In genomic region chr8:70539077-70539813, GRCm38 (mm10) we compare ENCODE assay signal across 8 mouse cellular contexts. TPM values are rescaled to one million over a fixed set of nuclear protein-coding genes. Genes with fewer than 3 reads are reported as not detected.
DNase-seq lines count a peak whose midpoint lies in the region; ATAC-seq lines count a peak whose summit lies in the region.

Gene Ell, plus strand, starts transcription at chr8:70539457.

- H3K9ac ChIP-seq in hindbrain, embryonic 11.5 days (ENCODE audit: low read depth, low read length) = peak within 1 kb of the TSS; percentile 85

- 1% methylated on average over 51 of the region's 58 CpGs for WGBS in hindbrain, embryonic 11.5 days

- H3K4me1 ChIP-seq in hindbrain, embryonic 11.5 days (replicated peaks; ENCODE audit: control insufficient read depth, insufficient read depth, low read length) = peaks cover 5% of the 10 kb centered on the region; the same call in 1 of the 2 replicates

- no peaks in the 10 kb centered on the region; the same call in 1 of the 2 replicates for H3K36me3 ChIP-seq in hindbrain, embryonic 11.5 days (ENCODE audit: control insufficient read depth, insufficient read depth, low read length)

- H3K27me3 ChIP-seq in hindbrain, embryonic 11.5 days (ENCODE audit: control insufficient read depth, insufficient read depth, low read length) = no peaks in the 10 kb centered on the region

- peak within 1 kb of the TSS; percentile 81 for H3K4me3 ChIP-seq in hindbrain, embryonic 11.5 days (ENCODE audit: low read depth, low read length)

- H3K27ac ChIP-seq in hindbrain, embryonic 11.5 days (ENCODE audit: low read depth, low read length) = peak within 1 kb of the TSS; percentile 91

- DNase-seq in Muller cell, postnatal 12 days (ENCODE audit: inconsistent ontology term) = peak; percentile 100
- peak; percentile 98 for DNase-seq in cerebellum, adult 9-11 months
- peak; percentile 99 for DNase-seq in frontal cortex, adult 2 months (ENCODE audit: extremely low spot score in 1 of 2, low spot score in 1 of 2)
- peak; percentile 99 for DNase-seq in hindbrain, embryonic 11.5 days (ENCODE audit: low spot score)
- DNase-seq in layer of hippocampus, postnatal 10 days (ENCODE audit: low spot score in 2 of 2) = peak; percentile 99 to 100
- peak; percentile 100 for DNase-seq in lung, postnatal 10 days
- peak; percentile 100 for DNase-seq in ovary, postnatal 36 days (ENCODE audit: low spot score)
- DNase-seq in thymus, postnatal 25 days = peak; percentile 100

- H3K9me3 ChIP-seq in hindbrain, embryonic 11.5 days (ENCODE audit: control insufficient read depth, low read length) = no peaks in the 10 kb centered on the region

- H3K4me2 ChIP-seq in hindbrain, embryonic 11.5 days (replicated peaks; ENCODE audit: low read depth, low read length) = peak within 1 kb of the TSS; percentile 91

- peak; percentile 90 for ATAC-seq in hindbrain, embryonic 11.5 days (ENCODE audit: low FRiP score)

RNA-seq across cellular contexts. Expression of gene Ell, which starts in this region (rescaled TPM):
- polyA plus RNA-seq in frontal cortex, adult 2 months (2012; rRNA removed) = 25.1 and 25.6 TPM in 2 replicates
- polyA plus RNA-seq in hindbrain, embryonic 11.5 days (2014; fragmentation: Nextera tagmentation; extraction: Ambion mirVana) = 15.4 and 16.5 TPM in 2 replicates
- 10 to 100 TPM; 15.8 to 16.4 TPM for total RNA-seq in layer of hippocampus, postnatal 10 days (2021)

Comparison
In these comparisons a context has a peak if more than half of its experiments do, and no peak if none do; other contexts are left out.
1. Peak in every context shown above with its lines: DNase-seq, ATAC-seq, H3K4me3 ChIP-seq and H3K27ac ChIP-seq.